Mouse (Mus musculus) cerebellum, adult 18-20 months (tissue): Measurements from ENCODE around the gene Zc3h8.

Experiments used
- DNase-seq, 2 experiments: peaks; one replicate each; pipeline ENCODE4 v3.0.0; 2021

The Zc3h8 gene

DNA sequence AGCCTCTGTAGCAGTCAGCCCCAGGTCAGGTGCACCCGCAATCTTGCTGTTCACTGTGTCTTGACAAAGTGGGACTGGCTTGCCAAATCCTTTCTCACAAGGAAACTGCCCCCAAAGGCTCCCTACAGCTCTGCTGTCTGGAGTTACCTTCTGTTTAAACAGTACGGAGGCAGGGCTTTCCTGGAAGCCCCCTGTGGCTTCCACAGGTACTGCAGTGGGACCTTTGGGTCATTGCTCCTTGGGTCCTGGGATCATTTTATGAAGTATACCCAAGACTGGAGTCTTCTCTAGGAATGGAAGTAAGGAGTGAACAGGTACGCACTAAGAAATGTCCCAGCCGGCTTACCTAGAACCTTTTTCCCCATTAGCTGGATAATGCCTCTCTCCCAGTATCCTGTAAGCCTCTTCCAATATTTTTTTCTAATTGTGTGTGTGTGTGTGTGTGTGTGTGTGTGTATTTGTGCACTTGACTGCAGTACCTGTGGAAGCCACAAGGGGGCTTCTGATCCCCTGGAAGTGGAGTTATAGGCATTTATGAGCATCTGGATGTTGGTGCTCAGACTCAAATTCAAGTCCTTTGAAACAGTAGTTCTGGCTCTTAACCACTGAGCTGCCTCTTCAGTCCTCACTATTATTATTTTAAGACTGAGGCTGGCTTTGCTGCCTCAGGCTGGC lies 53.1 kb downstream of the Zc3h8 start:
- DNase-seq = no peak

DNA sequence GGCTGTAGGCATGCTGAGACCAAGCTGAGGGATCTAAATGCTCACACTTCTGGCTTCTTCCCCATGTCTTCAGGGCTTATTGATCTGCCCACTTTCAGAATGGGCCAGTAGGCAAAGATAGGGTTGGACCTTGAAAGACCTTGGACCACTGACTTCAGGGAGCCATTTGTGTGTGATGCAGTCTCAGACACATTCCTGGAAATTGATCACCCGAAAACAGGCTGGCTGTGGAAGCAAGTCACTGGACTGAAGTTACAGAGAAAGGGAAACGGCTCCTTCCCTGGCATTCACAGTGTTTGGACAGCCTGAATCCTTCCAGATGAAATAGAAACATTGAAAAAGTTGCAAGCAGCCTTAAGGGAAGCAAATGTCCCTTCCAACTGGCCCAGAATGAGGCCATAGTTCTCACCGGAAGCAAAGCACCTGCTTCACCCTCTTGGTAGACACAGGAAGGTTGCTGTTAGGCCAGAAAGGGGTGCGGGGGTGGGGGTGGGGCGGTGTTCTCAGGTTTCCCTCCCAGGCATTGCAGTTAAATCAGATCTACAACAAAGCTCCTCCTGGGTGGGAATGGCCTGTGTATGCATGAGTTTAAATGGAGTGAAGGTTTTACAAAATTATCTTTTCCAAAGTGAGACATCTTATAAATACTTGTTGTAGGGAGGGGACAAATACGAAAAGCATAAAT lies 55.9 kb downstream of the Zc3h8 start:
- no peak for DNase-seq

DNA sequence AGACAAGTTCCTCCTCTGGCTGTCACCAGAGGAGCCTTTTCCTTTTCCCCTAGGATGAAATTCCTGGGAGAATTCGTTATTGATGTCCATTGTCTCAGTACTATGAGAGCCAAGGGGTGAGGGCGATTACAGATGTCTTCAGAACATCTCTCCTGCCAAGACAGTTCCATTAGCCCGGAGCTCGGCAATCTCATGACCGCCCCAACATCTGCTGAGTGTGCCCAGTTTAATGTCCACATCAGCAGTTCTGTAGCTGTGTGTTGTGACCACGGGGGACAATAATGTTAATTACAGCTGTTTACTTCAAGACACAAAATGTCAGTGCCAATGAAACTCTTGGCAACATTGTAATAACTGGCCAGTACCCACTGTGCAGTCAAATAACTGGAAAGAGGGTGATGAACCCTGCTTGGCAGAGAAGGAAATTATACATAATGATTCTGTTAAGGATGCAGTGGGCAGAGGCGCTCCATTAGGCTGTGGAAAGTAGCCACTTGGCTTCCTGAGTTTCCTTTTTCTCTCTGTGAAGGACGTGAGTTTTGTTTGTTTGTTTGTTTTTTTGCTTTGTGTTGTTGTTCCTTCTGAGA lies 58.6 kb downstream of the Zc3h8 start:
- DNase-seq = no peak

DNA sequence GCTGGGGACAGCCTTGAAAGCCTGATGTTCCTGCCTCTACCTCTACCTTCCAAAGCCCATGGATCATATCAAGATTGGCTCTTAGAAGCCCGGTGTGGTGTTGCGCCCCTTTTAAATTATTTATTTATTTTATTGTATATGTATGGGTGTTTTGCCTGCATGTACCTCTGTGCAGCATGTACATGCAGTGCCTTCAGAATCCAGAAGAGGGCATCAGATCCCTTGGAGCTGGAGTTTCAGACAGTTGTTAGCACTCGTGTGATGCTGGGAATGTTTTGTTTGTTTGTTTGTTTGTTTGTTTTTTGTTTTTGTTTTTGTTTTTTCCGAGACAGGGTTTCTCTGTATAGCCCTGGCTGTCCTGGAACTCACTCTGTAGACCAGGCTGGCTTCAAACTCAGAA lies 62.6 kb downstream of the Zc3h8 start:
- no peak for DNase-seq
